Mouse (Mus musculus) heart, embryonic 13.5 days (tissue): ENCODE data around the gene Eftud2. TPM values are rescaled to one million over a fixed set of nuclear protein-coding genes. Genes with fewer than 3 reads are reported as not detected.

Experiments used
- ATAC-seq: fragments of 200-750 bp; cut with Nextera tagmentation; 2 replicates; pipeline ENCODE4 v1.8.0; 2017; ENCODE audit warnings: moderate TSS enrichment; ENCODE audit not compliant: insufficient number of reproducible peaks, low FRiP score, low TSS enrichment; ENCODE audit errors: extremely low read depth
- H3K27ac ChIP-seq: fragments of 300-500 bp; sonication (generic); replicated peaks from 2 replicates; pipeline ENCODE4 v1.5.1; 2015; ENCODE audit warnings: moderate library complexity, mild to moderate bottlenecking, inconsistent platforms
- H3K27me3 ChIP-seq: fragments of 300-500 bp; sonication (generic); replicated peaks from 2 replicates; pipeline ENCODE4 v1.6.1; 2015; ENCODE audit warnings: mild to moderate bottlenecking, inconsistent platforms
- H3K36me3 ChIP-seq: fragments of 300-500 bp; sonication (generic); 2 replicates; pipeline ENCODE4 v1.6.1; 2015; ENCODE audit warnings: mild to moderate bottlenecking, inconsistent platforms
- H3K4me1 ChIP-seq: fragments of 300-500 bp; sonication (generic); 2 replicates; pipeline ENCODE4 v1.6.1; 2015; ENCODE audit warnings: inconsistent platforms
- H3K4me2 ChIP-seq: fragments of 300-500 bp; sonication (generic); 2 replicates; pipeline ENCODE4 v1.6.1; 2015; ENCODE audit warnings: inconsistent platforms, mild to moderate bottlenecking, moderate library complexity
- H3K4me3 ChIP-seq: fragments of 300-500 bp; sonication (generic); 2 replicates; pipeline ENCODE4 v1.5.1; 2015; ENCODE audit warnings: moderate library complexity, mild to moderate bottlenecking, inconsistent platforms
- H3K9ac ChIP-seq: fragments of 300-500 bp; sonication (generic); 2 replicates; pipeline ENCODE4 v1.6.1; 2015; ENCODE audit warnings: inconsistent platforms, mild to moderate bottlenecking, moderate library complexity
- H3K9me3 ChIP-seq: fragments of 300-500 bp; sonication (generic); 2 replicates; pipeline ENCODE4 v1.6.1; 2016; ENCODE audit warnings: inconsistent platforms
- WGBS: fragments of 180-500 bp; shearing (Covaris S2); methylation state at CpG from one replicate; pipeline ENCODE4 v1.1.7; 2015; ENCODE audit warnings: mixed read lengths; 5-methylcytosine and 5-hydroxymethylcytosine counted together
- polyA plus RNA-seq: library from polyadenylated mRNA; unstranded; fragments of >200 nt; fragmentation: Nextera tagmentation; extraction: Ambion mirVana; gene quantifications from 2 replicates; pipeline ENCODE4 v1.2.1, GENCODE M21; 2015

The Eftud2 gene
- polyA plus RNA-seq, 1 experiment from 2014 or later = 119 TPM

- H3K4me3 ChIP-seq = peak overlapping the region; percentile 70
- under 1% methylated on average over 57 of the region's 92 CpGs for whole genome bisulfite sequencing
- H3K27ac ChIP-seq = peak overlapping the region; percentile 99
Observed at GRCm38 (mm10) chr11:102818121-102819020, 62.4 kb downstream of the Eftud2 start.

GRCm38 (mm10) chr11:102814881-102815280 is 65.9 kb downstream of the Eftud2 start:
- peaks cover 12% of the 10 kb centered on the region for H3K36me3 ChIP-seq
- no peak overlapping the region for H3K27ac ChIP-seq
- peaks cover 61% of the 10 kb centered on the region for H3K4me1 ChIP-seq
- no peak for ATAC-seq
- no peaks in the 10 kb centered on the region for H3K27me3 ChIP-seq
- no peak overlapping the region for H3K4me3 ChIP-seq
- H3K9me3 ChIP-seq = no peaks in the 10 kb centered on the region
- H3K4me2 ChIP-seq = peak overlapping the region; percentile 16; the same call in 1 of the 2 replicates
- no peak overlapping the region for H3K9ac ChIP-seq

More at GRCm38 (mm10) chr11:102818121-102819020, 62.4 kb downstream of the Eftud2 start:
- peak overlapping the region; percentile 86 for H3K4me2 ChIP-seq
- peak overlapping the region; percentile 95 for H3K9ac ChIP-seq
- H3K4me1 ChIP-seq = peaks cover 41% of the 10 kb centered on the region
- no peaks in the 10 kb centered on the region for H3K36me3 ChIP-seq
- H3K9me3 ChIP-seq = no peaks in the 10 kb centered on the region
- peak; percentile 41; the same call in 1 of the 2 replicates for ATAC-seq
- 0 out of 2 replicates have a peak, but pooled peaks cover 3% of the 10 kb centered on the region for H3K27me3 ChIP-seq

- 0 out of 2 replicates have a peak overlapping the region, but pooled peaks have one; percentile 1 for H3K27ac ChIP-seq
- H3K36me3 ChIP-seq = peaks cover 12% of the 10 kb centered on the region
- ATAC-seq = no peak
- no peak overlapping the region for H3K9ac ChIP-seq
- no peaks in the 10 kb centered on the region for H3K9me3 ChIP-seq
- no peaks in the 10 kb centered on the region for H3K27me3 ChIP-seq
- WGBS = 67% methylated on average over 4 of the region's 4 CpGs
- peaks cover 74% of the 10 kb centered on the region for H3K4me1 ChIP-seq
- no peak overlapping the region for H3K4me3 ChIP-seq
- no peak overlapping the region for H3K4me2 ChIP-seq
Observed at GRCm38 (mm10) chr11:102810721-102811485, 69.9 kb downstream of the Eftud2 start.

GRCm38 (mm10) chr11:102808246-102808645 is 72.5 kb downstream of the Eftud2 start:
- ATAC-seq = no peak
- WGBS = 56% methylated on average over 5 of the region's 5 CpGs
- peaks cover 49% of the 10 kb centered on the region for H3K4me1 ChIP-seq
- peaks cover 38% of the 10 kb centered on the region for H3K36me3 ChIP-seq
- no peak overlapping the region for H3K4me3 ChIP-seq
- no peaks in the 10 kb centered on the region for H3K9me3 ChIP-seq
- H3K27ac ChIP-seq = 0 out of 2 replicates have a peak overlapping the region, but pooled peaks have one; percentile 36
- H3K4me2 ChIP-seq = no peak overlapping the region
- H3K27me3 ChIP-seq = no peaks in the 10 kb centered on the region
- H3K9ac ChIP-seq = no peak overlapping the region

- Histone ChIP-seq H3K27ac (no peak overlapping the region), H3K4me2 (no peak overlapping the region), H3K27me3 (no peaks in the 10 kb centered on the region), H3K9me3 (no peaks in the 10 kb centered on the region), H3K9ac (no peak overlapping the region), H3K36me3 (peaks cover 72% of the 10 kb centered on the region), H3K4me3 (no peak overlapping the region), H3K4me1 (peaks cover 32% of the 10 kb centered on the region)
- ATAC-seq = no peak
- WGBS = 75% methylated on average over 5 of the region's 5 CpGs
Observed at GRCm38 (mm10) chr11:102803453-102803852, 77.3 kb downstream of the Eftud2 start.

- Histone ChIP-seq H3K36me3 (peaks cover 41% of the 10 kb centered on the region), H3K4me2 (peak overlapping the region; percentile 19), H3K4me3 (no peak overlapping the region), H3K27me3 (no peaks in the 10 kb centered on the region), H3K9me3 (no peaks in the 10 kb centered on the region), H3K27ac (peak overlapping the region; percentile 84), H3K4me1 (peaks cover 53% of the 10 kb centered on the region), H3K9ac (peak overlapping the region; percentile 61)
- ATAC-seq = no peak
- 34% methylated on average over 8 of the region's 8 CpGs for WGBS
Observed at GRCm38 (mm10) chr11:102794157-102794556, 86.6 kb downstream of the Eftud2 start.

- Histone ChIP-seq H3K4me3 (no peak overlapping the region), H3K36me3 (peaks cover 19% of the 10 kb centered on the region), H3K4me2 (peak overlapping the region; percentile 35), H3K27ac (peak overlapping the region; percentile 84), H3K9me3 (no peaks in the 10 kb centered on the region), H3K4me1 (peaks cover 71% of the 10 kb centered on the region), H3K9ac (peak overlapping the region; percentile 66), H3K27me3 (no peaks in the 10 kb centered on the region)
- 28% methylated on average over 14 of the region's 14 CpGs for WGBS
- no peak; the same call in 1 of the 2 replicates for ATAC-seq
Observed at GRCm38 (mm10) chr11:102791682-102792445, 88.9 kb downstream of the Eftud2 start.

Other genes with a start within 250 kb of the Eftud2 start
- gene Meioc, start 217.3 kb downstream of the Eftud2 start, polyA plus RNA-seq = 1.2 and 1.5 TPM in 2 replicates
- 31.9 and 36.1 TPM in 2 replicates for gene Ccdc43, start 183.2 kb downstream of the Eftud2 start, polyA plus RNA-seq
- 6.7 and 7.3 TPM in 2 replicates for gene Adam11, start 119.5 kb downstream of the Eftud2 start, polyA plus RNA-seq
- 46.5 and 50.3 TPM in 2 replicates for gene Gjc1, start 61.3 kb downstream of the Eftud2 start, polyA plus RNA-seq
- gene Higd1b, start 45.1 kb downstream of the Eftud2 start, polyA plus RNA-seq = not detected in 2 replicates
- gene Ccdc103, start 219 bp upstream of the Eftud2 start, polyA plus RNA-seq = 0.71 and 0.88 TPM in 2 replicates
- gene Fam187a, start 4.2 kb upstream of the Eftud2 start, polyA plus RNA-seq = not detected in 2 replicates
- gene Gfap, start 19.9 kb upstream of the Eftud2 start, polyA plus RNA-seq = 0.19 and 0.38 TPM in 2 replicates
- gene Kif18b, start 44.1 kb upstream of the Eftud2 start, polyA plus RNA-seq = 7.0 and 7.3 TPM in 2 replicates
- 0.71 and 0.74 TPM in 2 replicates for gene C1ql1, start 65.7 kb upstream of the Eftud2 start, polyA plus RNA-seq
- 39.7 and 47.3 TPM in 2 replicates for gene Nmt1, start 147.2 kb upstream of the Eftud2 start, polyA plus RNA-seq
- gene Dcakd, start 147.3 kb upstream of the Eftud2 start, polyA plus RNA-seq = 95.9 and 101 TPM in 2 replicates
- 7.8 and 8.7 TPM in 2 replicates for gene Plcd3, start 220.7 kb upstream of the Eftud2 start, polyA plus RNA-seq
- 12.0 and 14.3 TPM in 2 replicates for gene Acbd4, start 220.7 kb upstream of the Eftud2 start, polyA plus RNA-seq
- 2.8 and 3.0 TPM in 2 replicates for gene Hexim1, start 235.2 kb upstream of the Eftud2 start, polyA plus RNA-seq